Mouse (Mus musculus): Measurements from ENCODE around the gene 1700029H14Rik. TPM values are rescaled to one million over a fixed set of nuclear protein-coding genes. Genes with fewer than 3 reads are reported as not detected.

Gene 1700029H14Rik
- polyA plus RNA-seq, 1 experiment: not detected

DNA sequence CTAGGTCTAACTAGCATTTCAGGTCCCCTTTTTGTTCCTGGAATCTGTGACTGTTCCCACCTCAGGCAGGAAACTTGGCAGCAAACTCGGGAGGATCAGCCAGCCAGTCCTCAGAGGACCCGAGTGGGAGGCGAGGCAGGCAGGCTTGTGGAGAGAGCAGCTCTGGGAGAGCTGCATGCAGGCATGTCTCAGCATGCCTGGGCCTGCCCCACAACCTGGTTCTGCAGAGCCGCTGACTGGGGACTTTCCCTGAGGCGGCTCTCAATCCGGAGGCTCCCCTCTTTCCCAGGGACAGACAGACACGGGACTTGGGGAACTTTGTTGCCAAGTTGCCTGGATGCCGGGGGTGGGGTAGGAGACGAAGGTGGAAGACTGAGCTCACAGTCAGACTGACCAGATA is 13.4 kb downstream of the 1700029H14Rik start:
- H3K27ac ChIP-seq (ENCODE audit: insufficient read depth, low read depth, low read length): no peak overlapping the region
- peaks cover 5% of the 10 kb centered on the region; the same call in 1 of the 2 replicates for H3K4me1 ChIP-seq (ENCODE audit: control insufficient read depth, insufficient read depth, low read length)
- WGBS: 16% methylated on average over 9 of the region's 9 CpGs
- TF ChIP-seq CTCF (conservative IDR thresholded peaks at IDR 0.05; ENCODE audit: insufficient read depth, insufficient read length, low read depth, low read length): no peak
- TF ChIP-seq POLR2A (IDR thresholded peaks at IDR 0.05; ENCODE audit: low read depth, low read length): no peak
- DNase-seq: peak; percentile 79
- H3K27me3 ChIP-seq (replicated peaks; ENCODE audit: control insufficient read depth, insufficient read depth, low read length): no peaks in the 10 kb centered on the region
- no peaks in the 10 kb centered on the region for H3K36me3 ChIP-seq (ENCODE audit: control insufficient read depth, insufficient read depth, low read length)
- H3K4me3 ChIP-seq (ENCODE audit: insufficient read depth, low read depth, low read length): no peak overlapping the region

DNA sequence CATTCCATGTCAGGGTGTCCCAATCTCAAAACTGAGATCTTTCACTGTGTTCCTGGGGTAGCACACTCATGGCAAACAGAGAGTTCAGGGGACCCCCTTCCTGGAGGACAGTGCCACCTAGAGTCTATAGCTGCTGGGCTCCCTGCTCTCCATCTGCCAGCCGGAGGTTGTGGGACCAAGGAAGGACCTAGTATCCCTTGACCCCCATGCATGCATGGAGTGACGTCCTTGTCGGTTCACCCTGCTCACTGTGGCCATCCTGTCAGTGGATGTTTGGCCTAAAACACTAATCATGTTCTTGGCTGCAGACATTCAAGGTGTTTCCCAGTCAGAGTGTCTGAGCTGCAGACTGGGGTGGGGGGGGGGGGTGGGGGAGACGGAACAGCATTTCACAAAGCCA is 14.0 kb downstream of the 1700029H14Rik start:
- 12% methylated on average over 4 of the region's 4 CpGs for WGBS
- DNase-seq: peak; percentile 61
- no peak for TF ChIP-seq POLR2A (IDR thresholded peaks at IDR 0.05; ENCODE audit: low read depth, low read length)
- TF ChIP-seq CTCF (conservative IDR thresholded peaks at IDR 0.05; ENCODE audit: insufficient read depth, insufficient read length, low read depth, low read length): peak; percentile 74
- H3K27ac ChIP-seq (ENCODE audit: insufficient read depth, low read depth, low read length): no peak overlapping the region
- H3K36me3 ChIP-seq (ENCODE audit: control insufficient read depth, insufficient read depth, low read length): no peaks in the 10 kb centered on the region
- H3K4me3 ChIP-seq (ENCODE audit: insufficient read depth, low read depth, low read length): no peak overlapping the region
- peaks cover 5% of the 10 kb centered on the region; the same call in 1 of the 2 replicates for H3K4me1 ChIP-seq (ENCODE audit: control insufficient read depth, insufficient read depth, low read length)
- H3K27me3 ChIP-seq (replicated peaks; ENCODE audit: control insufficient read depth, insufficient read depth, low read length): no peaks in the 10 kb centered on the region

DNA sequence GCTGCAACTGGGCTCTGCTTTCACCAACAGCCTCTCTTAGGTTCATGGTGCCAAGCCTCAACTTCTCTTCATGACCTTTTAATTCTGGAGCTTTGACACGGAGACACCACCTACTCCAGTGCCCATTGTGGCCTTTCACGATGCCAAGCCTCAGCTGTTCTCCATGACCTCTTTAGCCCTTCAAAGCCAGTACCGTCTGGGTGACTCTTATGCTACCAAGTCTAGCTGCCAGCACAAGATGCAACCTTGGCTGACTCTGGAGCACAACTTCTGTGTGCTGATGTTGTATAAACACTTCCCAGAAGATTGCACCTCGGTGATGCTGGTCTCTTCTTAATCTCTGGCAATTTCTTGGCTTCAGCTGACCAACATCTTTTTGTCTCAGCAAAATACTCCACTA is 15.8 kb downstream of the 1700029H14Rik start:
- DNase-seq: peak; percentile 9
- TF ChIP-seq CTCF (conservative IDR thresholded peaks at IDR 0.05; ENCODE audit: insufficient read depth, insufficient read length, low read depth, low read length): no peak
- TF ChIP-seq POLR2A (IDR thresholded peaks at IDR 0.05; ENCODE audit: low read depth, low read length): no peak
- 77% methylated on average over 4 of the region's 4 CpGs for WGBS
- no peak overlapping the region for H3K27ac ChIP-seq (ENCODE audit: insufficient read depth, low read depth, low read length)
- H3K4me3 ChIP-seq (ENCODE audit: insufficient read depth, low read depth, low read length): no peak overlapping the region
- H3K27me3 ChIP-seq (replicated peaks; ENCODE audit: control insufficient read depth, insufficient read depth, low read length): no peaks in the 10 kb centered on the region
- H3K36me3 ChIP-seq (ENCODE audit: control insufficient read depth, insufficient read depth, low read length): no peaks in the 10 kb centered on the region
- peaks cover 5% of the 10 kb centered on the region; the same call in 1 of the 2 replicates for H3K4me1 ChIP-seq (ENCODE audit: control insufficient read depth, insufficient read depth, low read length)

- 80% methylated on average over 5 of the region's 5 CpGs for WGBS
- H3K27me3 ChIP-seq (replicated peaks; ENCODE audit: control insufficient read depth, insufficient read depth, low read length): no peaks in the 10 kb centered on the region
- H3K36me3 ChIP-seq (ENCODE audit: control insufficient read depth, insufficient read depth, low read length): no peaks in the 10 kb centered on the region
- H3K4me1 ChIP-seq (ENCODE audit: control insufficient read depth, insufficient read depth, low read length): peaks cover 14% of the 10 kb centered on the region
- no peak for TF ChIP-seq CTCF (conservative IDR thresholded peaks at IDR 0.05; ENCODE audit: insufficient read depth, insufficient read length, low read depth, low read length)
- no peak for TF ChIP-seq POLR2A (IDR thresholded peaks at IDR 0.05; ENCODE audit: low read depth, low read length)
- no peak overlapping the region for H3K4me3 ChIP-seq (ENCODE audit: insufficient read depth, low read depth, low read length)
- no peak overlapping the region for H3K27ac ChIP-seq (ENCODE audit: insufficient read depth, low read depth, low read length)
- no peak for DNase-seq
These were observed 20.7 kb downstream of the 1700029H14Rik start for GRCm38 (mm10) chr8:13541526-13541925.

- WGBS: 91% methylated on average over 5 of the region's 5 CpGs
- peaks cover 14% of the 10 kb centered on the region for H3K4me1 ChIP-seq (ENCODE audit: control insufficient read depth, insufficient read depth, low read length)
- no peak for DNase-seq
- no peaks in the 10 kb centered on the region for H3K27me3 ChIP-seq (replicated peaks; ENCODE audit: control insufficient read depth, insufficient read depth, low read length)
- H3K4me3 ChIP-seq (ENCODE audit: insufficient read depth, low read depth, low read length): no peak overlapping the region
- H3K36me3 ChIP-seq (ENCODE audit: control insufficient read depth, insufficient read depth, low read length): no peaks in the 10 kb centered on the region
- no peak overlapping the region for H3K27ac ChIP-seq (ENCODE audit: insufficient read depth, low read depth, low read length)
- TF ChIP-seq POLR2A (IDR thresholded peaks at IDR 0.05; ENCODE audit: low read depth, low read length): no peak
- TF ChIP-seq CTCF (conservative IDR thresholded peaks at IDR 0.05; ENCODE audit: insufficient read depth, insufficient read length, low read depth, low read length): no peak
These were observed 22.1 kb downstream of the 1700029H14Rik start for GRCm38 (mm10) chr8:13540122-13540521.

- Histone ChIP-seq H3K36me3 (ENCODE audit: control insufficient read depth, insufficient read depth, low read length) (no peaks in the 10 kb centered on the region), H3K4me3 (ENCODE audit: insufficient read depth, low read depth, low read length) (no peak overlapping the region), H3K4me1 (ENCODE audit: control insufficient read depth, insufficient read depth, low read length) (peaks cover 14% of the 10 kb centered on the region), H3K27me3 (replicated peaks; ENCODE audit: control insufficient read depth, insufficient read depth, low read length) (no peaks in the 10 kb centered on the region), H3K27ac (ENCODE audit: insufficient read depth, low read depth, low read length) (peak overlapping the region; percentile 46)
- WGBS: 31% methylated on average over 6 of the region's 6 CpGs
- peak; percentile 41 for TF ChIP-seq CTCF (conservative IDR thresholded peaks at IDR 0.05; ENCODE audit: insufficient read depth, insufficient read length, low read depth, low read length)
- TF ChIP-seq POLR2A (IDR thresholded peaks at IDR 0.05; ENCODE audit: low read depth, low read length): no peak
- peak; percentile 83 for DNase-seq
These were observed 23.4 kb downstream of the 1700029H14Rik start for GRCm38 (mm10) chr8:13538821-13539220.

DNA sequence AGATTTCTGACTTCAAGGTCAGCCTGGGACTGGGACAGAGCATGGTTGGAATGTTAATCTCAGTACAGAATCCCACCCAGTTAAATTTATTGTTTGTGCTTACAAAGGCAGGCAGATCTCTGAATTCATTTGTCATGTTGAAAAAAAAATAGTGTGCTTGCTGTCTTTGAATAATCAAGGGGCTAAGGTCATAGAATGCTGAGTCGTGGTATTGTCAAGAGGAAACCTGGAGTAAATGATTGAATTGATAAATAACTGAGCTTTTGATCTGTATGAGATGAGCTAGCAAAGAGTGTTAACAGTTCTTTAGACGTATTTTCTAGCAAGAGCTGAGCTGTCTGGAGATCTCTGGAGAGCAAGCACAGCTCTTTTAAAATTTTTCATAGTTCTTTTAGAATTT is 25.2 kb downstream of the 1700029H14Rik start:
- TF ChIP-seq CTCF (conservative IDR thresholded peaks at IDR 0.05; ENCODE audit: insufficient read depth, insufficient read length, low read depth, low read length): no peak
- no peak for TF ChIP-seq POLR2A (IDR thresholded peaks at IDR 0.05; ENCODE audit: low read depth, low read length)
- H3K27ac ChIP-seq (ENCODE audit: insufficient read depth, low read depth, low read length): no peak overlapping the region
- peak; percentile 51 for DNase-seq
- H3K4me3 ChIP-seq (ENCODE audit: insufficient read depth, low read depth, low read length): no peak overlapping the region
- WGBS: 41% methylated on average over 2 of the region's 2 CpGs
- H3K27me3 ChIP-seq (replicated peaks; ENCODE audit: control insufficient read depth, insufficient read depth, low read length): no peaks in the 10 kb centered on the region
- peaks cover 14% of the 10 kb centered on the region for H3K4me1 ChIP-seq (ENCODE audit: control insufficient read depth, insufficient read depth, low read length)
- H3K36me3 ChIP-seq (ENCODE audit: control insufficient read depth, insufficient read depth, low read length): no peaks in the 10 kb centered on the region

Measured in kidney, adult 2 months (tissue).